Mouse (Mus musculus) embryonic fibroblast, embryonic 13.5 days (primary cell): ENCODE results near the gene Ccdc92b. TPM values are rescaled to one million over a fixed set of nuclear protein-coding genes. Genes with fewer than 3 reads are reported as not detected.

Experiments used
- H3K27ac ChIP-seq: 2 replicates; pipeline ENCODE4 v1.5.1; 2012; ENCODE audit warnings: low read length, control low read depth, inconsistent platforms; ENCODE audit not compliant: insufficient read depth
- H3K4me1 ChIP-seq: 2 replicates; pipeline ENCODE4 v1.6.1; 2011; ENCODE audit warnings: low read length; ENCODE audit not compliant: control insufficient read depth, insufficient read depth
- H3K4me3 ChIP-seq: 2 replicates; pipeline ENCODE4 v1.5.1; 2011; ENCODE audit warnings: mild to moderate bottlenecking, control low read depth, low read length; ENCODE audit not compliant: insufficient read depth
- CTCF ChIP-seq: IDR thresholded peaks from 2 replicates; pipeline ENCODE4 v1.5.1; 2011; ENCODE audit warnings: mild to moderate bottlenecking, control low read depth, low read length, moderate library complexity, borderline replicate concordance; ENCODE audit not compliant: insufficient read depth
- POLR2A ChIP-seq: IDR thresholded peaks from 2 replicates; pipeline ENCODE4 v1.6.1; 2011; ENCODE audit warnings: low read depth, mild to moderate bottlenecking, control low read depth, low read length, moderate library complexity
- polyA plus RNA-seq: library from polyadenylated mRNA; stranded (reverse); fragments of >200 nt; gene quantifications from 2 replicates; pipeline ENCODE4 v1.2.4, GENCODE M21; 2011; ENCODE audit warnings: low read depth; ENCODE audit not compliant: missing spikeins, insufficient read length

Ccdc92b gene
- polyA plus RNA-seq, 1 experiment: not detected

DNA sequence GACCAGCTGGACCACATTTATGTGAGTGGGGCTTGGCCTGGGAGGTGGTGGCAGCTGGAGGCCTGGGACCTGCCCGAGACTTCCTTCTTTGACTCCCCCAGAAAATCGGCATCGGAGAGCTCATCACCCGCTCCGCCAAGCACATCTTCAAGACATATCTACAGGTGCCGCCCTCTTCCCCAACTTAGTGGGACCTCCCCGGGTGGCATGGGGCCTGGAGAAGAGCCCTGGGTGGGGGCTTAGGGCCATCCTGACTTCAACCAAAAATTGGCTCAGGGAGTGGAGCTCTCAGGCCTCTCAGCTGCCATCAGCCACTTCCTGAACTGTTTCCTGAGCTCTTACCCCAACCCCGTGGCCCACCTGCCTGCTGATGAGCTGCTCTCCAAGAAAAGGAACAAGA, 45.5 kb downstream of the Ccdc92b start:
- TF ChIP-seq CTCF (no peak), POLR2A (no peak)
- no peak overlapping the region for H3K27ac ChIP-seq
- no peaks in the 10 kb centered on the region for H3K4me1 ChIP-seq
- H3K4me3 ChIP-seq: no peak overlapping the region

DNA sequence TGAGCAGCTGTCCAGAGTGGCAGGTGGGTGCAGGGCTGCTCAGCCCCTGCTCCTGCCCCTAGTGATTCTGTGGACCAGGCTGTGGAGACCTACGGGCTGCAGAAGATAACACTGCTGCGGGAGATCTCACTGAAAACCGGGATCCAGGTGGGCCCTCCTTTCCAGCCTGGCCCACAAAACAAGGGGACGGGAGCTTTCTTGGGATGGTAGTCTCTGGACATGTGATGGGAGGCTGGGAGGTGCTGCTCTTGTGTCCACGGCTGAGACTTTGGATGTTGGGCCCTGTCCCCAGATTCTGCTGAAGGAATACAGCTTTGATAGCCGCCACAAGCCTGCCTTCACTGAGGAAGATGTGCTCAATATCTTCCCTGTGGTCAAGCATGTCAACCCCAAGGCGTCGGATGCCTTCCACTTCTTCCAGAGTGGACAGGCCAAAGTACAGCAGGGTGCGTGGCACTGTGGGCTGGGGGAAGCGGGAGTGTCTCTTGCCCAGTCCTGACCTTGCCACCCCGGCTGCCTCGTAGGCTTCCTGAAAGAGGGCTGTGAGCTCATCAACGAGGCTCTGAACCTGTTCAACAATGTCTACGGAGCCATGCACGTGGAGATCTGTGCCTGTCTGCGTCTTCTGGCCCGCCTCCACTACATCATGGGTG, 46.4 kb downstream of the Ccdc92b start:
- no peak for TF ChIP-seq POLR2A
- TF ChIP-seq CTCF: no peak
- Histone ChIP-seq H3K4me1 (no peaks in the 10 kb centered on the region), H3K27ac (no peak overlapping the region), H3K4me3 (no peak overlapping the region)

- H3K4me1 ChIP-seq: no peaks in the 10 kb centered on the region
- no peak overlapping the region for H3K27ac ChIP-seq
- H3K4me3 ChIP-seq: no peak overlapping the region
- no peak for TF ChIP-seq POLR2A
- TF ChIP-seq CTCF: no peak
Observed at GRCm38 (mm10) chr11:74666284-74666652, 46.9 kb downstream of the Ccdc92b start.

DNA sequence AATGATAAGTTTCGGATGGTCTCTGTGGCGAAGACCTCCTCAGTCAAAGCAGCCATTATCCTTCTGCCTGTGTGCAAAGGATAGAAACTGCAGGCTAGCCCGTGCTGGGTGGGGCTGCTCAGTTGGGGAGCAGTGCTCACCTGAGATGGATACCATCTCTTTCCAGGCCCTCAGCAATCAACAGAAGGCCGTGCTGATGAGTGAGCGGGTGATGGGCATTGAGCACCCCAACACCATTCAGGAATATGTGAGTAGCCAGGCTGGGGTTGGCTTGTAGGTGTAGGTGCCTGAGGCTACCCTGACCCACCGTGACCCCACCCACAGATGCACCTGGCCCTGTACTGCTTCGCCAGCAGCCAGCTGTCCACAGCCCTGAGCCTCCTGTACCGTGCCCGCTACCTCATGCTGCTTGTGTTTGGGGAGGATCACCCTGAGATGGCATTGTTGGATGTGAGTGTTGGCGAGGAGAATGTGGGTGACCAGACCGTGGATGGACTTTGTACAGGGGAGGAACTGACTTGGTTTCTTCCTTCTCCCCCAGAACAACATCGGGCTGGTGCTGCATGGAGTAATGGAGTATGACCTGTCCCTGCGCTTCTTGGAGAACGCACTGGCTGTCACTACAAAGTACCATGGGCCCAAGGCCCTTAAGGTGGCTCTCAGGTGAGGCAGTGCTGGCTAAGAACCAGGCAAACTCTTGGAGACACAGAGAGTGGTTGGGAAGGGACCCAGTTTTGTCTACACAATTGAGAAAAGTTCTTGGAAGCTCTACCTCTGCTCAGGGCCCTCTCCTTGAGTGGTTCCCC, 47.6 kb downstream of the Ccdc92b start:
- Histone ChIP-seq H3K4me3 (no peak overlapping the region), H3K4me1 (no peaks in the 10 kb centered on the region), H3K27ac (no peak overlapping the region)
- no peak for TF ChIP-seq CTCF
- TF ChIP-seq POLR2A: no peak

GRCm38 (mm10) chr11:74667582-74668010, 48.2 kb downstream of the Ccdc92b start:
- Histone ChIP-seq H3K4me1 (no peaks in the 10 kb centered on the region), H3K4me3 (no peak overlapping the region), H3K27ac (no peak overlapping the region)
- no peak for TF ChIP-seq CTCF
- no peak for TF ChIP-seq POLR2A

- Histone ChIP-seq H3K4me3 (no peak overlapping the region), H3K27ac (no peak overlapping the region), H3K4me1 (no peaks in the 10 kb centered on the region)
- TF ChIP-seq CTCF (no peak), POLR2A (no peak)
Observed at GRCm38 (mm10) chr11:74668466-74668865, 49.1 kb downstream of the Ccdc92b start.

- Histone ChIP-seq H3K27ac (no peak overlapping the region), H3K4me3 (no peak overlapping the region), H3K4me1 (no peaks in the 10 kb centered on the region)
- no peak for TF ChIP-seq POLR2A
- no peak for TF ChIP-seq CTCF
Observed at GRCm38 (mm10) chr11:74668971-74669370, 49.6 kb downstream of the Ccdc92b start.

DNA sequence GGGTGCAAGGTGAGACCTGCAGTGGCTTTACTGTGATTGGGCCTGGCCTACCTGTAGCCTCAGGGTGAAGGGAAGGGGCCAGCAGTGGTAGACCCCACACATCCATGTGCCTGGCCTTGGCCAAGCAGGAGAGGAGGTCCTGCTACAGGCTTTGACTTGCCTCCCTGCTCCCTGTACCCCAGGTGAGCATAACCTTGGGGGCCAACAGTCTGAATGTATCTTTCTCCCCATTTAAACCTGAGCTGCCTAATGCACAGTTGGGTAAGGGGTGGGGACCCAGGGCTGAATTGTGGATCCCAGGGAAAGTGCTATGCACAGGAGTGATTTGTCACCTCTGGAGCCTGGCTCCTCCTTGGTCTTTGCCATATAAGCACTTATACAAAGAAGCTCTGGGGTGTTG, 50.7 kb downstream of the Ccdc92b start:
- TF ChIP-seq POLR2A (no peak), CTCF (no peak)
- Histone ChIP-seq H3K4me3 (no peak overlapping the region), H3K4me1 (no peaks in the 10 kb centered on the region), H3K27ac (no peak overlapping the region)

DNA sequence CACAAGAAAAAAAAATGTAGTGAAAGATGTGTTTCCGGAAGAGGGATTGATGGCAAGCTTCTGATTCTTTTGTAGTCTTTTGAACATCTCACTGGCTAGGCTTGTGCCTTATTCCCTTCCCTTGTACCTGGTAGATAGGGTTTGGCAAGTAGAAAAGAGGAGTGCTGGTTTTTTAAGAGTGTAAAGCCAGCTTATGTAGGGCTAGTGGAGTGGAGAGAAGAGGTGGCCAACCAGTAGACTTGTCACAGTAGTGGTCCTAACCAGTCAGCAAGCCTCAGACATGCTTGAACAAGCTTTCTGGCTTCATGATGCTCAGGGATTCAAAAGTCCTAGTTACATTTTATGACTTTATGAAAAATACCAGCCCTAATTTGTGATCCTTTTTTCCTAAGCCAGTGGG, 51.6 kb downstream of the Ccdc92b start:
- TF ChIP-seq POLR2A (no peak), CTCF (no peak)
- H3K4me1 ChIP-seq: no peaks in the 10 kb centered on the region
- peak overlapping the region; percentile 66; the same call in 1 of the 2 replicates for H3K27ac ChIP-seq
- H3K4me3 ChIP-seq: no peak overlapping the region

DNA sequence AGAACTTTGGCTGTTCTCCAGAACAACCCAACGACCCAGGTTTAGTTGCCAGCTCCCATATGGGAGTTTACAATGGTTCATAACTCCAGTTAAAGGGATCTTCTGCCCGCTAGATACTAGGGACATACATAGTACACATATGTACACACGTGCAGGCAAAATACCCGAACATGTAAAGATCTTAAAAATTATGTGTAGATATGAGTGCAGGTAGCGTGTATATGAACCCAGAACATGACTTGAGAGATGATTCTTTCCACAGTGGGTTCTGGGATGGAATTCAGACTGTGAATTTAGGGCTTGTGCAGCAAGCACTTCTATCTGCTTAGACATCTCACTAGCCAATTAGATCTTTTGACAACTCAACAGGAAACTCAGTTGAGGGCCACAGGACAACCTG, 52.4 kb downstream of the Ccdc92b start:
- TF ChIP-seq POLR2A (no peak), CTCF (no peak)
- H3K4me1 ChIP-seq: no peaks in the 10 kb centered on the region
- H3K4me3 ChIP-seq: no peak overlapping the region
- no peak overlapping the region for H3K27ac ChIP-seq
